Mouse (Mus musculus): ENCODE data around the gene Itih2. TPM values are rescaled to one million over a fixed set of nuclear protein-coding genes. Genes with fewer than 3 reads are reported as not detected.

Gene Itih2
- polyA plus RNA-seq, 2 experiments = 260 to 321 TPM

DNA sequence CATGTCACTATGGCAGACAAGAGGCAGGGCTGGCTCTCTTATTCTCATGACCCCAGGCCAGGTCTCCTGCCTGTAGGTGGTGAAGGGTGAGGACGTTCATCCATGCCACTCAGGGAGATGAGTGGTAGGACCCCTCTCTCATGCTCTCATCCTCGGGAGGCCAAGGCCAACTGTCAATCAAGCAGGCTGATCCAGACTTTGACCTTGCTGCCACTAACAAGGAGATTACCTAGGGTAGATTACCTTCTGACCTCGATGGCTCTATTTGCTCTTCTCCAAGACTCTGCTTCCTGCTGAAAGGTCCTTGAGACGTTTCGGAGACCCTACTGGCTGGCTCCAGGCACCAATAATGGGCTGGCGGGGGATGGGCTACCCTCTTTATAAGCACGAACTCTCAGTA lies 56.7 kb downstream of the Itih2 start:
- no peak overlapping the region for H3K4me2 ChIP-seq (ENCODE audit: low read depth)
- no peaks in the 10 kb centered on the region for H3K9me3 ChIP-seq (ENCODE audit: control insufficient read depth, low read length)
- no peak for DNase-seq (ENCODE audit: low read depth in 3 of 3, low spot score in 3 of 3)
- ATAC-seq (ENCODE audit: insufficient read depth) = 0 out of 2 replicates have a peak, but pooled peaks have one; percentile 14
- H3K4me1 ChIP-seq (replicated peaks; ENCODE audit: control insufficient read depth in 2 of 2, insufficient read depth in 2 of 2, low read length in 1 of 2) = peaks cover 8 to 26% of the 10 kb centered on the region in 2 experiments
- H3K36me3 ChIP-seq (replicated peaks; ENCODE audit: control insufficient read depth, insufficient read depth, low read depth) = no peaks in the 10 kb centered on the region; the same call in 1 of the 2 replicates
- TF ChIP-seq EP300 (IDR thresholded peaks at IDR 0.05; ENCODE audit: low read depth) = no peak
- TF ChIP-seq CTCF (IDR thresholded peaks at IDR 0.05; ENCODE audit: low read depth) = no peak
- H3K27me3 ChIP-seq (ENCODE audit: control insufficient read depth, insufficient read depth, low read length) = no peaks in the 10 kb centered on the region
- WGBS (ENCODE audit: insufficient replicate concordance) = 55% methylated on average over 7 of the region's 7 CpGs
- no peak overlapping the region for H3K4me3 ChIP-seq (ENCODE audit: insufficient read depth in 1 of 2, low read depth in 2 of 2, low read length in 2 of 2)
- H3K27ac ChIP-seq = no peak overlapping the region
- H3K9ac ChIP-seq (replicated peaks) = no peak overlapping the region

DNA sequence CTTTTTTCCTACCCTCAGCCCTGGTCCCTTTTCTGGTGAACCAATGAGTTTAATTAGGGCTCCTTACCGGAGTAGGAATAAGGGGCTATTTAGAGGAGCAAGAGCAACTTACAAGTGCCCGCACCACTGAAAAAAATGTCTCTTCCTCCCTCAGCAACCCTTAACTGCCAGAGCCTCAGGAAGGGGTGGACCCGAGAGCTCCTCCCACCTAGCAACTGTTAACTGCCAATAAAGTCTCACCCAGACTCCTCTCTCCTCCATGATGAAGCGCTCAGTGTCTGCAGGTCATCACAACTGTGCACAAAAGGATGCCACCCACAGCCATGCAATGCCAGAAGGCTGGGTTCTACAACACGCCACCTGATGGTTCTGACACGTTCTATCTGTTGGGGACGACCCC lies 59.4 kb downstream of the Itih2 start:
- H3K27ac ChIP-seq = no peak overlapping the region

DNA sequence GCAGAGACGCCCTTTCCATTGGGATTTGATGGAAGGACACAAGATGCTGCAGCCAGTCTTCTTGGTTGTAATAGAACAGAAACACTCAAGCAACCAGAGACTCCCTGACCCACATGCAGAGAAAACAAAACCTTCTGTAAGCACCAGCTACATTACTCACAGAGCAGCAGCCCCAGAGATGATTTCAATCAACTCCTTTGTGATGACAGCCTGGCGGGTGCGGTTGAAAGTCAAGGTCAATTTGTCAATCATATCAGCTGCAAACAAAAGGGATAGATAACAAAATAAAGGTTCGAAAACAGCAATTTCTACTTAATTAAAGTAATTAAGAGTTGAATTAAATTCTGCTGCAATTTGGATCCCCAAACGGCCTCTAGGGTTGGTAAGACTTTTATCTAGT lies 72.4 kb downstream of the Itih2 start:
- Histone ChIP-seq H3K9ac (replicated peaks) (no peak overlapping the region), H3K27ac (no peak overlapping the region), H3K27me3 (ENCODE audit: control insufficient read depth, insufficient read depth, low read length) (no peaks in the 10 kb centered on the region), H3K4me2 (ENCODE audit: low read depth) (no peak overlapping the region), H3K4me1 (replicated peaks; ENCODE audit: control insufficient read depth in 2 of 2, insufficient read depth in 2 of 2, low read length in 1 of 2) (no peaks in the 10 kb centered on the region), H3K36me3 (replicated peaks; ENCODE audit: control insufficient read depth, insufficient read depth, low read depth) (peaks cover 75% of the 10 kb centered on the region), H3K4me3 (ENCODE audit: insufficient read depth in 1 of 2, low read depth in 2 of 2, low read length in 2 of 2) (no peak overlapping the region), H3K9me3 (ENCODE audit: control insufficient read depth, low read length) (no peaks in the 10 kb centered on the region)
- TF ChIP-seq EP300 (IDR thresholded peaks at IDR 0.05; ENCODE audit: low read depth) (no peak), CTCF (IDR thresholded peaks at IDR 0.05; ENCODE audit: low read depth) (no peak)
- DNase-seq (ENCODE audit: low read depth in 3 of 3, low spot score in 3 of 3) (no peak), ATAC-seq (ENCODE audit: insufficient read depth) (no peak)
- WGBS (ENCODE audit: insufficient replicate concordance) = 69% methylated on average over 5 of the region's 5 CpGs

More for the DNA sequence above, 59.4 kb downstream of the Itih2 start:
- Histone ChIP-seq H3K27me3 (ENCODE audit: control insufficient read depth, insufficient read depth, low read length) (no peaks in the 10 kb centered on the region), H3K9me3 (ENCODE audit: control insufficient read depth, low read length) (no peaks in the 10 kb centered on the region), H3K9ac (replicated peaks) (no peak overlapping the region), H3K4me1 (replicated peaks; ENCODE audit: control insufficient read depth in 2 of 2, insufficient read depth in 2 of 2, low read length in 1 of 2) (peaks cover 0 to 13% of the 10 kb centered on the region in 2 experiments; a peak in 2 of 4 replicates), H3K36me3 (replicated peaks; ENCODE audit: control insufficient read depth, insufficient read depth, low read depth) (peaks cover 18% of the 10 kb centered on the region), H3K4me3 (ENCODE audit: insufficient read depth in 1 of 2, low read depth in 2 of 2, low read length in 2 of 2) (no peak overlapping the region), H3K4me2 (ENCODE audit: low read depth) (no peak overlapping the region)
- TF ChIP-seq EP300 (IDR thresholded peaks at IDR 0.05; ENCODE audit: low read depth) = no peak
- DNase-seq (ENCODE audit: low read depth in 3 of 3, low spot score in 3 of 3) (no peak), ATAC-seq (ENCODE audit: insufficient read depth) (no peak; the same call in 1 of the 2 replicates)
- WGBS (ENCODE audit: insufficient replicate concordance) = 47% methylated on average over 7 of the region's 7 CpGs

DNA sequence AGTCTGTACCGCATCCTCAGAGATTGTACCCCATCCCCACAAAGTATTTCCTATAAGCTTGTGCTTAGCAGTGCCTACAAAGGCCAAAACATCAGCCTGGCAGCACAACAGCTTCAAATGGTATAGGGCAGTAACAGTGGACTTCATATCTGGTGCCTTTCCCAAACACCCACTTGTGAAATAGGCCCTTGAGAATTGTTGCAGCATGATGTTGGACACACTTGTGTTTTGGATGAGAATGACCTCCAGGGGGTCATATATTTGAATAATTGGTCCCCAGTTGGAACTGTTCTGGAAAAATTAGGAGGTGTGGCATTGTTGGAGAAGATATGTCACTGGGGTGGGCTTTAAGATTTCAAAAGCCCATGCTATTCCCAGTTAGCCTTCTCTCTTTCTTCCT lies 79.2 kb downstream of the Itih2 start:
- no peak overlapping the region for H3K4me3 ChIP-seq (ENCODE audit: insufficient read depth in 1 of 2, low read depth in 2 of 2, low read length in 2 of 2)
- peaks cover 21% of the 10 kb centered on the region for H3K36me3 ChIP-seq (replicated peaks; ENCODE audit: control insufficient read depth, insufficient read depth, low read depth)
- no peak overlapping the region for H3K27ac ChIP-seq
- H3K4me2 ChIP-seq (ENCODE audit: low read depth) = no peak overlapping the region
- TF ChIP-seq EP300 (IDR thresholded peaks at IDR 0.05; ENCODE audit: low read depth) (no peak), CTCF (IDR thresholded peaks at IDR 0.05; ENCODE audit: low read depth) (no peak)
- H3K9me3 ChIP-seq (ENCODE audit: control insufficient read depth, low read length) = no peaks in the 10 kb centered on the region
- H3K4me1 ChIP-seq (replicated peaks; ENCODE audit: control insufficient read depth in 2 of 2, insufficient read depth in 2 of 2, low read length in 1 of 2) = peaks cover 4 to 7% of the 10 kb centered on the region in 2 experiments
- WGBS (ENCODE audit: insufficient replicate concordance) = 84% methylated on average over 1 of the region's 1 CpGs
- no peaks in the 10 kb centered on the region for H3K27me3 ChIP-seq (ENCODE audit: control insufficient read depth, insufficient read depth, low read length)
- DNase-seq (ENCODE audit: low read depth in 3 of 3, low spot score in 3 of 3) = no peak
- no peak overlapping the region for H3K9ac ChIP-seq (replicated peaks)
- no peak for ATAC-seq (ENCODE audit: insufficient read depth)

- Histone ChIP-seq H3K27me3 (ENCODE audit: control insufficient read depth, insufficient read depth, low read length) (no peaks in the 10 kb centered on the region), H3K9me3 (ENCODE audit: control insufficient read depth, low read length) (no peaks in the 10 kb centered on the region), H3K9ac (replicated peaks) (no peak overlapping the region), H3K27ac (no peak overlapping the region), H3K36me3 (replicated peaks; ENCODE audit: control insufficient read depth, insufficient read depth, low read depth) (peaks cover 14% of the 10 kb centered on the region), H3K4me2 (ENCODE audit: low read depth) (no peak overlapping the region), H3K4me1 (replicated peaks; ENCODE audit: control insufficient read depth in 2 of 2, insufficient read depth in 2 of 2, low read length in 1 of 2) (peaks cover 4 to 10% of the 10 kb centered on the region in 2 experiments), H3K4me3 (ENCODE audit: insufficient read depth in 1 of 2, low read depth in 2 of 2, low read length in 2 of 2) (no peak overlapping the region)
- no peak for TF ChIP-seq EP300 (IDR thresholded peaks at IDR 0.05; ENCODE audit: low read depth)
- no peak for TF ChIP-seq CTCF (IDR thresholded peaks at IDR 0.05; ENCODE audit: low read depth)
- ATAC-seq (ENCODE audit: insufficient read depth) (no peak), DNase-seq (ENCODE audit: low read depth in 3 of 3, low spot score in 3 of 3) (no peak)
- WGBS (ENCODE audit: insufficient replicate concordance) = 71% methylated on average over 3 of the region's 3 CpGs
Measured at GRCm38 (mm10) chr2:10050878-10051277, 80.3 kb downstream of the Itih2 start.
